Mouse (Mus musculus): ENCODE data around the gene Tyrobp. TPM values are rescaled to one million over a fixed set of nuclear protein-coding genes. Genes with fewer than 3 reads are reported as not detected.

The Tyrobp gene
- polyA plus RNA-seq, 1 experiment from 2014 or later: 37.1 TPM

- Histone ChIP-seq H3K4me3 (ENCODE audit: control insufficient read depth in 1 of 2, insufficient read depth in 1 of 2, low read depth in 1 of 2, low read length in 2 of 2) (peak overlapping the region in 1 of 2 experiments; percentile 4; a peak in 2 of 4 replicates), H3K4me1 (ENCODE audit: control insufficient read depth in 2 of 2, insufficient read depth in 2 of 2, low read length in 2 of 2) (peaks cover 0 to 3% of the 10 kb centered on the region in 2 experiments; a peak in 1 of 4 replicates), H3K27ac (replicated peaks in 1 of 2; ENCODE audit: control insufficient read depth in 1 of 2, insufficient read depth in 1 of 2, low read depth in 2 of 2, low read length in 2 of 2) (no peak overlapping the region), H3K9me3 (ENCODE audit: control insufficient read depth, low read length) (no peaks in the 10 kb centered on the region), H3K9ac (ENCODE audit: low read length) (no peak overlapping the region), H3K36me3 (ENCODE audit: control insufficient read depth, insufficient read depth, low read length) (no peaks in the 10 kb centered on the region), H3K4me2 (ENCODE audit: low read length) (peak overlapping the region; percentile 11; the same call in 1 of the 2 replicates), H3K27me3 (ENCODE audit: control insufficient read depth, insufficient read depth, low read length) (peaks cover 68% of the 10 kb centered on the region)
- ATAC-seq (ENCODE audit: insufficient number of reproducible peaks, insufficient read depth, low FRiP score, low read depth): no peak
- WGBS: 3% methylated on average over 25 of the region's 25 CpGs
These were observed 40.2 kb downstream of the Tyrobp start for GRCm38 (mm10) chr7:30453766-30454165.

- WGBS: 13% methylated on average over 6 of the region's 6 CpGs
- H3K4me2 ChIP-seq (ENCODE audit: low read length): 0 out of 2 replicates have a peak overlapping the region, but pooled peaks have one; percentile 11
These were observed 40.7 kb downstream of the Tyrobp start for GRCm38 (mm10) chr7:30454259-30454658.

GRCm38 (mm10) chr7:30456487-30456886, 42.9 kb downstream of the Tyrobp start:
- no peak overlapping the region for H3K4me3 ChIP-seq (ENCODE audit: control insufficient read depth in 1 of 2, insufficient read depth in 1 of 2, low read depth in 1 of 2, low read length in 2 of 2)
- no peak overlapping the region for H3K9ac ChIP-seq (ENCODE audit: low read length)
- H3K27me3 ChIP-seq (ENCODE audit: control insufficient read depth, insufficient read depth, low read length): peaks cover 95% of the 10 kb centered on the region
- 2% methylated on average over 9 of the region's 9 CpGs for WGBS
- peak overlapping the region; percentile 14; the same call in 1 of the 2 replicates for H3K4me2 ChIP-seq (ENCODE audit: low read length)
- no peak for ATAC-seq (ENCODE audit: insufficient number of reproducible peaks, insufficient read depth, low FRiP score, low read depth)
- no peak overlapping the region for H3K27ac ChIP-seq (replicated peaks in 1 of 2; ENCODE audit: control insufficient read depth in 1 of 2, insufficient read depth in 1 of 2, low read depth in 2 of 2, low read length in 2 of 2)
- peaks cover 0 to 3% of the 10 kb centered on the region in 2 experiments; a peak in 1 of 4 replicates for H3K4me1 ChIP-seq (ENCODE audit: control insufficient read depth in 2 of 2, insufficient read depth in 2 of 2, low read length in 2 of 2)
- no peaks in the 10 kb centered on the region for H3K9me3 ChIP-seq (ENCODE audit: control insufficient read depth, low read length)
- no peaks in the 10 kb centered on the region for H3K36me3 ChIP-seq (ENCODE audit: control insufficient read depth, insufficient read depth, low read length)

More at GRCm38 (mm10) chr7:30454259-30454658, 40.7 kb downstream of the Tyrobp start:
- Histone ChIP-seq H3K4me1 (ENCODE audit: control insufficient read depth in 2 of 2, insufficient read depth in 2 of 2, low read length in 2 of 2) (peaks cover 0 to 3% of the 10 kb centered on the region in 2 experiments; a peak in 1 of 4 replicates), H3K27me3 (ENCODE audit: control insufficient read depth, insufficient read depth, low read length) (peaks cover 73% of the 10 kb centered on the region), H3K9ac (ENCODE audit: low read length) (no peak overlapping the region), H3K4me3 (ENCODE audit: control insufficient read depth in 1 of 2, insufficient read depth in 1 of 2, low read depth in 1 of 2, low read length in 2 of 2) (0 out of 4 replicates have a peak overlapping the region, but pooled peaks of 1 of the 2 experiments have one; percentile 4), H3K27ac (replicated peaks in 1 of 2; ENCODE audit: control insufficient read depth in 1 of 2, insufficient read depth in 1 of 2, low read depth in 2 of 2, low read length in 2 of 2) (no peak overlapping the region), H3K36me3 (ENCODE audit: control insufficient read depth, insufficient read depth, low read length) (no peaks in the 10 kb centered on the region), H3K9me3 (ENCODE audit: control insufficient read depth, low read length) (no peaks in the 10 kb centered on the region)
- no peak for ATAC-seq (ENCODE audit: insufficient number of reproducible peaks, insufficient read depth, low FRiP score, low read depth)

- H3K27me3 ChIP-seq (ENCODE audit: control insufficient read depth, insufficient read depth, low read length): peaks cover 97% of the 10 kb centered on the region
- H3K27ac ChIP-seq (replicated peaks in 1 of 2; ENCODE audit: control insufficient read depth in 1 of 2, insufficient read depth in 1 of 2, low read depth in 2 of 2, low read length in 2 of 2): no peak overlapping the region
- H3K9me3 ChIP-seq (ENCODE audit: control insufficient read depth, low read length): no peaks in the 10 kb centered on the region
- no peaks in the 10 kb centered on the region for H3K36me3 ChIP-seq (ENCODE audit: control insufficient read depth, insufficient read depth, low read length)
- H3K4me1 ChIP-seq (ENCODE audit: control insufficient read depth in 2 of 2, insufficient read depth in 2 of 2, low read length in 2 of 2): peaks cover 0 to 3% of the 10 kb centered on the region in 2 experiments; a peak in 1 of 4 replicates
- no peak overlapping the region; a peak in 1 of 4 replicates for H3K4me3 ChIP-seq (ENCODE audit: control insufficient read depth in 1 of 2, insufficient read depth in 1 of 2, low read depth in 1 of 2, low read length in 2 of 2)
- H3K9ac ChIP-seq (ENCODE audit: low read length): no peak overlapping the region
- H3K4me2 ChIP-seq (ENCODE audit: low read length): peak overlapping the region; percentile 14
- WGBS: 1% methylated on average over 31 of the region's 31 CpGs
- ATAC-seq (ENCODE audit: insufficient number of reproducible peaks, insufficient read depth, low FRiP score, low read depth): no peak
These were observed 43.5 kb downstream of the Tyrobp start for GRCm38 (mm10) chr7:30456911-30457628.

GRCm38 (mm10) chr7:30457629-30458330, 44.2 kb downstream of the Tyrobp start, which contains the start of the genes Kirrel2 and Nphs1:
Gene Kirrel2 (minus strand): TSS chr7:30457690.
Gene Nphs1 (plus strand): TSS chr7:30458315.
- peak within 1 kb of the TSS; percentile 14 for H3K4me2 ChIP-seq (ENCODE audit: low read length)
- no peak within 1 kb of the TSS for H3K9ac ChIP-seq (ENCODE audit: low read length)
- no peak for ATAC-seq (ENCODE audit: insufficient number of reproducible peaks, insufficient read depth, low FRiP score, low read depth)
- peaks cover 97% of the 10 kb centered on the region for H3K27me3 ChIP-seq (ENCODE audit: control insufficient read depth, insufficient read depth, low read length)
- H3K9me3 ChIP-seq (ENCODE audit: control insufficient read depth, low read length): no peaks in the 10 kb centered on the region
- WGBS: 3% methylated on average over 16 of the region's 16 CpGs
- no peaks in the 10 kb centered on the region for H3K36me3 ChIP-seq (ENCODE audit: control insufficient read depth, insufficient read depth, low read length)
- no peak within 1 kb of the TSS for H3K27ac ChIP-seq (replicated peaks in 1 of 2; ENCODE audit: control insufficient read depth in 1 of 2, insufficient read depth in 1 of 2, low read depth in 2 of 2, low read length in 2 of 2)
- H3K4me3 ChIP-seq (ENCODE audit: control insufficient read depth in 1 of 2, insufficient read depth in 1 of 2, low read depth in 1 of 2, low read length in 2 of 2): no peak within 1 kb of the TSS; a peak in 1 of 4 replicates
- H3K4me1 ChIP-seq (ENCODE audit: control insufficient read depth in 2 of 2, insufficient read depth in 2 of 2, low read length in 2 of 2): peaks cover 0 to 3% of the 10 kb centered on the region in 2 experiments; a peak in 1 of 4 replicates

- H3K36me3 ChIP-seq (ENCODE audit: control insufficient read depth, insufficient read depth, low read length): no peaks in the 10 kb centered on the region
- ATAC-seq (ENCODE audit: insufficient number of reproducible peaks, insufficient read depth, low FRiP score, low read depth): no peak
- H3K4me3 ChIP-seq (ENCODE audit: control insufficient read depth in 1 of 2, insufficient read depth in 1 of 2, low read depth in 1 of 2, low read length in 2 of 2): no peak overlapping the region
- H3K4me1 ChIP-seq (ENCODE audit: control insufficient read depth in 2 of 2, insufficient read depth in 2 of 2, low read length in 2 of 2): no peaks in the 10 kb centered on the region; a peak in 1 of 4 replicates
- no peak overlapping the region for H3K27ac ChIP-seq (replicated peaks in 1 of 2; ENCODE audit: control insufficient read depth in 1 of 2, insufficient read depth in 1 of 2, low read depth in 2 of 2, low read length in 2 of 2)
- no peak overlapping the region for H3K9ac ChIP-seq (ENCODE audit: low read length)
- H3K27me3 ChIP-seq (ENCODE audit: control insufficient read depth, insufficient read depth, low read length): peaks cover 93% of the 10 kb centered on the region
- no peaks in the 10 kb centered on the region for H3K9me3 ChIP-seq (ENCODE audit: control insufficient read depth, low read length)
- H3K4me2 ChIP-seq (ENCODE audit: low read length): no peak overlapping the region
- 31% methylated on average over 6 of the region's 6 CpGs for WGBS
These were observed 45.9 kb downstream of the Tyrobp start for GRCm38 (mm10) chr7:30459484-30459883.

GRCm38 (mm10) chr7:30463568-30463967, 50.0 kb downstream of the Tyrobp start:
- 32% methylated on average over 7 of the region's 7 CpGs for WGBS
- no peak for ATAC-seq (ENCODE audit: insufficient number of reproducible peaks, insufficient read depth, low FRiP score, low read depth)
- H3K36me3 ChIP-seq (ENCODE audit: control insufficient read depth, insufficient read depth, low read length): no peaks in the 10 kb centered on the region
- H3K4me2 ChIP-seq (ENCODE audit: low read length): no peak overlapping the region
- H3K9me3 ChIP-seq (ENCODE audit: control insufficient read depth, low read length): no peaks in the 10 kb centered on the region
- no peak overlapping the region for H3K27ac ChIP-seq (replicated peaks in 1 of 2; ENCODE audit: control insufficient read depth in 1 of 2, insufficient read depth in 1 of 2, low read depth in 2 of 2, low read length in 2 of 2)
- H3K4me3 ChIP-seq (ENCODE audit: control insufficient read depth in 1 of 2, insufficient read depth in 1 of 2, low read depth in 1 of 2, low read length in 2 of 2): no peak overlapping the region
- no peak overlapping the region for H3K9ac ChIP-seq (ENCODE audit: low read length)
- peaks cover 0 to 2% of the 10 kb centered on the region in 2 experiments; a peak in 1 of 4 replicates for H3K4me1 ChIP-seq (ENCODE audit: control insufficient read depth in 2 of 2, insufficient read depth in 2 of 2, low read length in 2 of 2)
- H3K27me3 ChIP-seq (ENCODE audit: control insufficient read depth, insufficient read depth, low read length): peaks cover 92% of the 10 kb centered on the region
